Mouse (Mus musculus) adrenal gland, adult 18-20 months (tissue): Measurements from ENCODE around the gene 1700019N19Rik. TPM values are rescaled to one million over a fixed set of nuclear protein-coding genes. Genes with fewer than 3 reads are reported as not detected.

Experiments
- total RNA-seq, 2 experiments: library from RNA; stranded (reverse); gene quantifications; 1 replicate in 1 of 2; 2 replicates in 1 of 2; pipeline ENCODE4 v1.2.3; 2021

1700019N19Rik gene
- total RNA-seq, 2 experiments from 2014 or later = not detected

Other genes with a start within 250 kb of the 1700019N19Rik start
- not detected for gene Pnlip, start 142.0 kb downstream of the 1700019N19Rik start, total RNA-seq
- not detected for gene Pnliprp1, start 65.6 kb downstream of the 1700019N19Rik start, total RNA-seq
- gene Pnliprp2, start 34.7 kb downstream of the 1700019N19Rik start, total RNA-seq = not detected
- gene Eno4, start 149.0 kb upstream of the 1700019N19Rik start, total RNA-seq = under 1 TPM; 0.30 to 0.42 TPM
- gene Hspa12a, start 149.2 kb upstream of the 1700019N19Rik start, total RNA-seq = 100 to 1,000 TPM in 1 of 2 experiments, 10 to 100 TPM in 1; 60.3 to 148 TPM